Mouse (Mus musculus) embryonic fibroblast, embryonic 13.5 days (primary cell): ENCODE results near the gene Dst.

Experiments used
- CTCF ChIP-seq: IDR thresholded peaks from 2 replicates; pipeline ENCODE4 v1.5.1; 2011; ENCODE audit warnings: mild to moderate bottlenecking, control low read depth, low read length, moderate library complexity, borderline replicate concordance; ENCODE audit not compliant: insufficient read depth
- POLR2A ChIP-seq: IDR thresholded peaks from 2 replicates; pipeline ENCODE4 v1.6.1; 2011; ENCODE audit warnings: low read depth, mild to moderate bottlenecking, control low read depth, low read length, moderate library complexity

DNA sequence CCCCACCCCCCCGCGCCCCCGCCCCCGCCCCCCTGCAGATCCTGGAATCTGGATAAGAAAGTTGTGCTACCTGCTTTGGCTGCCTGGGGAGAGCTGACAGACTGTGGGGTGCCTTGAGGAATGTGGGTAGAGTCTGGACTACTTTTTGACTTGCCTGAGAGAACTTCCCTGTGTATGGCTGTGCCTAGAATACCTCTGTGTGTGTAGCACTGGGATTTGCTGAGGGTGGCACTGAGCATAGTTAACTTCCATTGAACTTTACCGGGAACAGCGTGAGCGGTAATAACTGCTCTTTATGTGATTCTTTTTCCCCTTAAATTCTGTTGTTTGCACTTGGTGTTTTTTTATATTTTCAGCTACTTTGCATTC, 169.4 kb downstream of the Dst start:
- no peak for TF ChIP-seq CTCF
- no peak for TF ChIP-seq POLR2A
